Mouse (Mus musculus) cortical plate, adult 2 months (tissue): ENCODE results near the gene Adora3.

Source experiments
- CTCF ChIP-seq: fragments of 200-500 bp; IDR thresholded peaks from 2 replicates; pipeline ENCODE4 v1.5.1; 2011; ENCODE audit warnings: mild to moderate bottlenecking, control low read depth, low read length; ENCODE audit not compliant: insufficient read depth; ENCODE audit errors: extremely low read depth
- POLR2A ChIP-seq: fragments of 200-500 bp; IDR thresholded peaks from 2 replicates; pipeline ENCODE4 v1.6.1; 2011; ENCODE audit warnings: mild to moderate bottlenecking, low read length, control low read depth; ENCODE audit not compliant: insufficient read depth; ENCODE audit errors: extremely low read depth

- TF ChIP-seq CTCF (no peak), POLR2A (no peak)
These were observed 58.1 kb downstream of the Adora3 start for GRCm38 (mm10) chr3:105928781-105929180.
